ENCODE assay signal across 8 mouse cellular contexts in the genomic region with DNA sequence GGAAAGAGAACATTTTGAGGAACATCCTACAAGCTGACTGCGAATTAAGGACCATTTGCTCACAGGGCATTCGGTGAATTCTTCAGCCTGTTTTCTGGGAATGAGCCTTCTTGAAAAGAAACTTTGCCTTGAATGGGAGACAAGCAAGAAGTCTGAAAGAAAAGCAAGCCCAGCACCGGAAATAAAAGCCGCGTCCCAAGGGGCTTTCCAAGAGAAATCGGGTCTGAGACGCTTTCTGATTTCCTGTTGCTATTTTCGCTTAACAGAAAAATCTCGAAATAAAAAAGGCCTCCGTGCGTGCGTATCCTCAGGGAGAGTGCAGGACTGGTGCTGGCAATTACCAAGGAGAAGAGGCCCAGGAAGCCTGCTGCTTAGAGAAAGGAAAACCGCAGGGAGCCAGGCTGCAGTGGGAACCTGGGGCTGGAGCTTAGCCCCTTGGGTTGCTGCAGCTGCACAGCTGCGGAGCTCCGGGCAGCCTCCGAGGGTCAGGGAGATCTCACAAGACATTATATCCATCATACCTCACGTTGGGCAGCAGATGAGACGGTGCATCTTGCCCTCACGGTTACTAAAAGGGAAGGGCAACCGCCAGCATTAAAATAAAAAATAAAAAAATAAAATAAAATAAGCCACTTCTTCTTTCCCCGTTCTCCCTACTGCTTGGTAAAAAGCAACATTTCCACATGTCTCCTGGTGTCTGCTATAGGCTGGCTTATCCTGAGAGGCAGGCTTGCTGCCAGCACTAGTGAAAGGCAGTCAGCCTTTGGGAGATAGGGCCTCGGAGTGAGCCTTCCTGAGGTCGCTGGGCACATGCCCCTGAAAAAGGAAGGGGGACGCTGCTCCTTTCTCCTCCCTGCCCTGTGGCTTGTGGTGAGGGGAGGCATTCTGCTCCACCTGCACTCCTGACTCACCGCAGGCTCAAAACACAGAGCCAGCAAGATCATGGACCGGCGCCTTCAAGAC. TPM values are rescaled to one million over a fixed set of nuclear protein-coding genes. Genes with fewer than 3 reads are reported as not detected.
DNase-seq lines count a peak whose midpoint lies in the region; ATAC-seq and TF ChIP-seq lines count a peak whose summit lies in the region.

No protein-coding gene starts in this region.

- H3K27me3 ChIP-seq in lung, embryonic 14.5 days (ENCODE audit: insufficient read depth, low read length), result peaks cover 18% of the 10 kb centered on the region
- H3K27me3 ChIP-seq in intestine, postnatal 0 days (replicated peaks; ENCODE audit: control insufficient read depth, insufficient read depth, low read length), result peaks cover 8% of the 10 kb centered on the region
- H3K27me3 ChIP-seq in neural tube, embryonic 14.5 days (ENCODE audit: control insufficient read depth, insufficient read depth, low read length), result peaks cover 2% of the 10 kb centered on the region; the same call in 1 of the 2 replicates

- no peaks in the 10 kb centered on the region for H3K4me1 ChIP-seq in lung, embryonic 14.5 days (ENCODE audit: insufficient read depth)
- H3K4me1 ChIP-seq in intestine, postnatal 0 days (replicated peaks; ENCODE audit: control insufficient read depth, insufficient read depth, low read length), result no peaks in the 10 kb centered on the region; the same call in 1 of the 2 replicates
- H3K4me1 ChIP-seq in neural tube, embryonic 14.5 days (ENCODE audit: control insufficient read depth, insufficient read depth, low read length), result peaks cover 5% of the 10 kb centered on the region; the same call in 1 of the 2 replicates

- peak; percentile 48 for DNase-seq in lung, embryonic 14.5 days
- no peak for DNase-seq in lung, adult 18-20 months
- no peak for DNase-seq in ovary, postnatal 14 days (ENCODE audit: low spot score)
- no peak for DNase-seq in left cerebral cortex, adult 9 months (ENCODE audit: low spot score in 2 of 2)
- no peak for DNase-seq in adrenal gland, postnatal 36 days

- H3K36me3 ChIP-seq in lung, embryonic 14.5 days (ENCODE audit: insufficient read depth), result no peaks in the 10 kb centered on the region
- no peaks in the 10 kb centered on the region for H3K36me3 ChIP-seq in intestine, postnatal 0 days (ENCODE audit: control insufficient read depth, insufficient read depth)
- no peaks in the 10 kb centered on the region for H3K36me3 ChIP-seq in neural tube, embryonic 14.5 days (ENCODE audit: control insufficient read depth, insufficient read depth, low read length)

- no peaks in the 10 kb centered on the region for H3K9me3 ChIP-seq in lung, embryonic 14.5 days (ENCODE audit: low read depth, low read length)
- no peaks in the 10 kb centered on the region for H3K9me3 ChIP-seq in intestine, postnatal 0 days (ENCODE audit: control insufficient read depth)
- H3K9me3 ChIP-seq in neural tube, embryonic 14.5 days (ENCODE audit: control insufficient read depth, low read length), result no peaks in the 10 kb centered on the region

- peak overlapping the region; percentile 46 for H3K4me2 ChIP-seq in lung, embryonic 14.5 days
- H3K4me2 ChIP-seq in intestine, postnatal 0 days (replicated peaks; ENCODE audit: low read depth), result peak overlapping the region; percentile 38
- H3K4me2 ChIP-seq in neural tube, embryonic 14.5 days (ENCODE audit: low read depth, low read length), result peak overlapping the region; percentile 25; the same call in 1 of the 2 replicates

- H3K9ac ChIP-seq in lung, embryonic 14.5 days, result peak overlapping the region; percentile 16; the same call in 1 of the 2 replicates
- H3K9ac ChIP-seq in intestine, postnatal 0 days (ENCODE audit: low read depth, low read length), result no peak overlapping the region
- no peak overlapping the region for H3K9ac ChIP-seq in neural tube, embryonic 14.5 days (replicated peaks; ENCODE audit: low read depth, low read length)

- WGBS in lung, embryonic 14.5 days, result 31% methylated on average over 27 of the region's 27 CpGs
- WGBS in intestine, postnatal 0 days, result 50% methylated on average over 27 of the region's 27 CpGs
- 27% methylated on average over 27 of the region's 27 CpGs for WGBS in neural tube, embryonic 14.5 days

- H3K27ac ChIP-seq in lung, embryonic 14.5 days (ENCODE audit: low read depth), result no peak overlapping the region
- no peak overlapping the region for H3K27ac ChIP-seq in intestine, postnatal 0 days (ENCODE audit: low read depth, low read length)
- no peak overlapping the region for H3K27ac ChIP-seq in neural tube, embryonic 14.5 days (ENCODE audit: low read depth, low read length)

- no peak for TF ChIP-seq CTCF in lung, embryonic 14.5 days (IDR thresholded peaks at IDR 0.05; ENCODE audit: low read depth)
- TF ChIP-seq CTCF in intestine, postnatal 0 days (IDR thresholded peaks at IDR 0.05; ENCODE audit: low read depth), result no peak

- ATAC-seq in lung, embryonic 14.5 days (ENCODE audit: insufficient read depth), result no peak
- peak; percentile 66 for ATAC-seq in granulocyte monocyte progenitor cell, adult 5-6 weeks (replicated peaks; ENCODE audit: poor library complexity, severe bottlenecking)
- ATAC-seq in intestine, postnatal 0 days, result no peak
- ATAC-seq in neural tube, embryonic 14.5 days (ENCODE audit: low read depth), result no peak

- no peak overlapping the region for H3K4me3 ChIP-seq in lung, embryonic 14.5 days (ENCODE audit: low read depth, low read length)
- no peak overlapping the region for H3K4me3 ChIP-seq in intestine, postnatal 0 days (ENCODE audit: low read depth, low read length)
- no peak overlapping the region for H3K4me3 ChIP-seq in neural tube, embryonic 14.5 days (ENCODE audit: low read depth, low read length)

RNA-seq across cellular contexts. Expression of gene Tbc1d30, which starts 35.5 kb away (rescaled TPM):
- 1.7 and 2.5 TPM in 2 replicates for polyA plus RNA-seq in lung, embryonic 14.5 days (2014; fragmentation: Nextera tagmentation; extraction: Ambion mirVana)
- total RNA-seq in granulocyte monocyte progenitor cell, adult 5-6 weeks (2014; fragmentation: Nextera tagmentation), result not detected in 2 replicates
- total RNA-seq in granulocyte monocyte progenitor cell, adult 5-6 weeks (2017), result 2.6 and 7.3 TPM in 2 replicates
- 2.8 and 2.9 TPM in 2 replicates for polyA plus RNA-seq in intestine, postnatal 0 days (2015; fragmentation: Nextera tagmentation; extraction: Ambion mirVana)
- polyA plus RNA-seq in neural tube, embryonic 14.5 days (2014; fragmentation: Nextera tagmentation; extraction: Ambion mirVana), result 27.2 and 31.4 TPM in 2 replicates
- total RNA-seq in adrenal gland, postnatal 36 days (2021), result 10 to 100 TPM in 1 of 2 experiments, 1 to 10 TPM in 1; 3.1 to 10.6 TPM

RNA-seq across cellular contexts. Expression of gene Gns, which starts 49.3 kb away (rescaled TPM):
- polyA plus RNA-seq in lung, embryonic 14.5 days (2014; fragmentation: Nextera tagmentation; extraction: Ambion mirVana), result 46.9 and 47.0 TPM in 2 replicates
- 13.6 and 15.6 TPM in 2 replicates for total RNA-seq in granulocyte monocyte progenitor cell, adult 5-6 weeks (2014; fragmentation: Nextera tagmentation)
- total RNA-seq in granulocyte monocyte progenitor cell, adult 5-6 weeks (2017), result 7.1 and 9.4 TPM in 2 replicates
- 68.6 and 78.1 TPM in 2 replicates for polyA plus RNA-seq in intestine, postnatal 0 days (2015; fragmentation: Nextera tagmentation; extraction: Ambion mirVana)
- 50.3 and 59.9 TPM in 2 replicates for polyA plus RNA-seq in neural tube, embryonic 14.5 days (2014; fragmentation: Nextera tagmentation; extraction: Ambion mirVana)
- 100 to 1,000 TPM; 159 to 213 TPM for total RNA-seq in adrenal gland, postnatal 36 days (2021)
